Mouse (Mus musculus) heart, postnatal 14 days (tissue): Measurements from ENCODE around the gene Pip4k2a. TPM values are rescaled to one million over a fixed set of nuclear protein-coding genes. Genes with fewer than 3 reads are reported as not detected.

Source experiments
- DNase-seq, 2 experiments: peaks; one replicate each; pipeline ENCODE4 v3.0.0; 2021 to 2022
- intact Hi-C: fragments of 180-260 bp; cut with DNase I; formaldehyde crosslinking; loops from one replicate; pipeline ENCODE4 v1.15.1; 2025
- total RNA-seq, 2 experiments: library from RNA; stranded (reverse); gene quantifications; 2 replicates each; pipeline ENCODE4 v1.2.3; 2021

The Pip4k2a gene
- total RNA-seq, 2 experiments from 2014 or later: 9.0 to 10.3 TPM

DNA sequence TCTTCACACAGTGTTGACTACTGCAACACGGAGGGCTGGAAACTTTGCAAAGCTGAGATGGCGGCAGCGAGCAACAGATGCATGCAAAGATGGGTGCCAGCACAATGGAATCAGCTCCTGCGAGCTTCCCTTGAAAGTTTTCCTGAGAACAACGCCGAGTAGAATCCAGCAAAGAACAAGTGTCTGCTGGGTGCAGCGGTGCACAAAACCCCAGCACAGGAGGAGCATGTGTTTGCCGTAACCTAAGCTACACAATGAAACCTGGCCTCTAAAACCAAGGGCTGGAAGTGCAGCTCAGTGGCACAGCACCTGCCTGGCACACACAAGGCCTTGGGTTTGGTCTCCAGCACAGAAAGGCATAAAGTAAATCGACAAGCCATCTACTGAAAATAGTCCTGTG is 39.9 kb downstream of the Pip4k2a start:
- intact Hi-C loops: no loop called here
- peak in 1 of 2 experiments; percentile 26 for DNase-seq

DNA sequence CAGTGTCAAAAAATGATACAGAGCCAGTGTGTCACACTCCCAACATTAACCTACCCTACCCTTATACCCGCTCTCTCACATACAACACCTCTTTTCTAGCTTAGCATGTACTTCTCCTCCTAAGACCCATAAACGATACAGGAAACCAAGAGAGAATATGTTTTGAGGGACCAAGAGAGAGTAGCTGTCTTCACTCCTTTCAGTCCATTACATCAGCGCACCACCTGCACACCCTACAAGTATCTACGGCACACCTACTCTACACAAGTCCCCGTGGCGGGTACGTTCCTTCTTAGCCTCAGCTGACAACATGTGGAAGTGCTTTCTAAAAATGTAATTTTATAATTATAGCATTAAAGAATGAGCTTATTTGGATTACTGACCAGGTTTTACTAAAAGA is 40.5 kb downstream of the Pip4k2a start:
- intact Hi-C loops: no loop called here
- no peak for DNase-seq

DNA sequence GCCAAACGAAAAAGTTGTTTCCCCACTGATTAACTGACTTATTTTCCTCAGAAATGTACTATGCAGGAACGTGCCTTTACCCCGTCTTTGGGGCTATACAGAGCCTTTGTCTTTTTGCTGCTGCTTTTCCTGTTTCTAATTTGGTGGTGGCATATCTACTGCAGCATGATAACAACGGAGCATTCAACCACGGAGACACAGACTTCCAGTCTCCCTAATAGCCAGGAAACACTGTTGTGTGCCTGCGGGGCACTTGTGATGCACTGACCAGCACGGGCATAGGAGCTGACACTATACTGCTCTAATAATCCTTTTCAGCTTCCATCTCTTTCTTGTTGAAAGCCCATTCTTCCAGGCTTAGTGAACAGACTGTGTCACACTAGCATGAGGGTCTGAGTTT is 41.0 kb downstream of the Pip4k2a start:
- DNase-seq: no peak
- intact Hi-C loops: no loop called here

- intact Hi-C loops: no loop called here
- DNase-seq: no peak
These were observed 41.5 kb downstream of the Pip4k2a start for GRCm38 (mm10) chr2:18956424-18956823.

GRCm38 (mm10) chr2:18955671-18956070 is 42.3 kb downstream of the Pip4k2a start:
- no peak for DNase-seq
- intact Hi-C loops: no loop called here

GRCm38 (mm10) chr2:18955022-18955421 is 42.9 kb downstream of the Pip4k2a start:
- DNase-seq: no peak
- intact Hi-C loops: no loop called here

- intact Hi-C loops: no loop called here
- DNase-seq: no peak
These were observed 43.5 kb downstream of the Pip4k2a start for GRCm38 (mm10) chr2:18954422-18954821.

DNA sequence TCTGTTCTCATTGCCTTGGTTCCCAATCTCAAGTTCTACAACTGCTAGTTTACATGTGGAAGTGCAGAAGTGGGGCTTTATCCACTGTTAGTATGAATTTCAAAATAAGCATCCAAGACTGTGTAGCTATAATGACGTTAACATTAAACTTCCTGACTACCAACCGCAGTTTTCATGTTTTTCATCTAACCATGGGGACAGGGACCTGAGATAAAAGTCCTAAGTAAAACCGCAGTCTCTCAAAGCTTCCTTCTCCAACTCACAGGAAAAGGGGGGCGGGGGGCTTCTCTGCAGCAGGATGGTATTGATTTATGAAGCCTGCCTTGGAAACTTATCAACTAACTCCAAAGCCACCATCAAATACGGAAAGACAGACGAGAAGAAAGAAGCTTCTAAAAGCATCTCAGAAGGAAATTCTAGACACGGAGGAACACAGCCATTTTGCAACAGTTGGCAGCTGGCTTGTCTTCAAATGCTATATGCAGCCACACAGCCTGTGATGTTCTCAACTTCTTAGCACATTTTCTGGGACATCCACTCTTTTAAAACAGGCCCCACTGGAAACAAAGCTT is 45.7 kb downstream of the Pip4k2a start:
- no peak for DNase-seq
- intact Hi-C loops: no loop called here

DNA sequence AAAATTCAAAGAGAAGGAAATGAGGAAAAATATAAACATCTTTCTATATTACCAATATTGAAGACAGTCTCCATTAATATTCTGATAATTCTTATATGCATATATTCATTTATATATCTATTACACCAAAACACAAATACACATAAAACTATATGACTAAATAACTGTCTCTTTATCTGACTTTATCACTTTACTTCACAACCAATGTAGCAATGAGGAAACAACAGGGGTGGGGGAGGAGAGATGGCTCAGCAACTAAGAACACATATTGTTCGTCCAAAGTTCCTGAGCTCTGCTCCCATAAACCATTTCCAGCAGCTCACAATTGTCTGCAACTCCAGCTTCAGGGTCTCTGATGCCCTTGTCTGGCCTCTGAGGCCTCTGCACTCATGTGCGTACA is 47.2 kb downstream of the Pip4k2a start:
- intact Hi-C loops: no loop called here
- no peak for DNase-seq

- intact Hi-C loops: no loop called here
- no peak for DNase-seq
These were observed 49.2 kb downstream of the Pip4k2a start for GRCm38 (mm10) chr2:18948741-18949140.

DNA sequence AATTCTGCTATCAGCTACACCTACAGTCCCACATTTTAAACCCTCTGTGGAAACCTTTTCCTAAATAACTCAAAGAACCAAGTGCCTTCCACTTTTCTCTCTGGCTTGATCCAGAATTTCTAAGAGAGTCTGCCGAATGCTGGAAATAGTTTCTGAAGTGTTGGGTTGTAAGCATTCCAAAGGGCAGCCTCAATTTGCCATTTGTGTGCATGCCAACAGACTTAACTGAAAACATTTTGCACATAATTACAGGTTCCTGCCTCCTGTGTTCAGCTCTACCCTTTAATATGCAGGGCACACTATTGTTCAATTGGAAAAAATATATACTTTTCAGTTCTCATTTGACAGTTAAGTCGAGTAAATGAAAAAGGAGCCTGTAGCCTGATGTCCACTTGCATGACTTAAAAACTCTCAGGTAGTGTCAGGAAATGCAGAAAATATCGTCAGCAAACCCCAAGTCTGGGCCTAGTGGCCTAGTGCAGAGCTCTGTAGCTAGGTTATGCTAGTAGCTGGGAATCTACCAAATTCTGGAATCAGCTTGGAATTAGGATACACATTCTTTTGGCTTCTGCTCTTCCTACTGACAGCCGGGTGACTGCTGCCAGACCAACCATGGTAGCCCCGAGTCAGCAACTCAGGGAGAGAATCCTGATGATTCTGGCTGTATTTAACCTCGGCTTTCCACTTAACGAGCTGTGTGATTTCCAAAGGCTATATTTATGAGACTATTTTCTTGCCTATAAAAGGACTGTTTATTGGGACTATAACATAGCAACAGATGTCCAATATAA is 50.1 kb downstream of the Pip4k2a start:
- intact Hi-C loops: no loop called here
- peak in 1 of 2 experiments; percentile 23 for DNase-seq

DNA sequence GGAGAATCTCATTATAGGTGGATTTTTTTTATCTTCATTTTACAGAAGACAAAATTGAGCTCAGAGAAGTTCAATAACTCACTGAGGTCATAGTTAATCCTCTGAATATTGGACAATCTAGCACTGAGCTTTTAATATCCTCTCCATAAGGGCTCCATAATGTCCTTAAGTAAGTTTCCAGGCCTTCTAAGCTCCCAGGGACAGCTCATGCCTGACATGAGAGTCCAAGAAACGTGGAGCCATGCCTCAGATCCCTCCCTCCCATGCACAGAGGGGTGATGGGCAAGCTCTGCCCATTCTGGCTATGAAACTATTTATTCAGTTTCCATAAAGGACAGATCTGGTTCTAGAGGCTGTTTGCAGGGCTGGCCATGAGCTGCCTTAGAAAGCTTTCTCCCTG is 52.5 kb downstream of the Pip4k2a start:
- intact Hi-C loops: no loop called here
- no peak for DNase-seq

- peak in 1 of 2 experiments; percentile 49 for DNase-seq
- intact Hi-C loops: loop anchor here (5.0 kb wide), 2 partner anchors 47 to 53 kb away; partner anchors contain the start of genes 4930426L09Rik and Pip4k2a
These were observed 54.0 kb downstream of the Pip4k2a start for GRCm38 (mm10) chr2:18943930-18944329.

DNA sequence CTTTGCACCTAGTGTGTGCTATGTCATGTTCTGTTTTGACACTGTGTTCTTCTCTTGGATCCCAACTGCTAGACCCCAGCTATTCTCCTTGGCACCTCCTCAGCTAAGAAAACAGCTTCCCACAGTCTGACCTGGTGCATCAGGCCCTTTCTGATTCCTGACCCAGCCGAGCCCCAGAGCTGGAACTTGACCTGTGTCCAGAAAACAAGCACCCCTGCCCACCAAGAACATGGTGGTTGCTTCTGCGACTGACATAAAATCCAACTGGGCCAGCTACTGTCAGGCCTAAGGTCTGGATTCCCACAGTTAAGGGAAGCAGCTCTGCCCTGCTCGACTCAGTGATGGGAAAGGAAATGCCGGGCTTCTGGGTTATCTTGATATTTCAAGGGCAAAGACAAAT is 54.6 kb downstream of the Pip4k2a start:
- intact Hi-C loops: loop anchor here (5.0 kb wide), 2 partner anchors 46 to 54 kb away; partner anchors contain the start of genes 4930426L09Rik and Pip4k2a

GRCm38 (mm10) chr2:18940693-18941270 is 57.1 kb downstream of the Pip4k2a start:
- DNase-seq: no peak
- intact Hi-C loops: loop anchor here (5.0 kb wide), 2 partner anchors 43 to 57 kb away; partner anchors contain the start of genes 4930426L09Rik and Pip4k2a

More for the DNA sequence above, 54.6 kb downstream of the Pip4k2a start:
- DNase-seq: no peak

DNA sequence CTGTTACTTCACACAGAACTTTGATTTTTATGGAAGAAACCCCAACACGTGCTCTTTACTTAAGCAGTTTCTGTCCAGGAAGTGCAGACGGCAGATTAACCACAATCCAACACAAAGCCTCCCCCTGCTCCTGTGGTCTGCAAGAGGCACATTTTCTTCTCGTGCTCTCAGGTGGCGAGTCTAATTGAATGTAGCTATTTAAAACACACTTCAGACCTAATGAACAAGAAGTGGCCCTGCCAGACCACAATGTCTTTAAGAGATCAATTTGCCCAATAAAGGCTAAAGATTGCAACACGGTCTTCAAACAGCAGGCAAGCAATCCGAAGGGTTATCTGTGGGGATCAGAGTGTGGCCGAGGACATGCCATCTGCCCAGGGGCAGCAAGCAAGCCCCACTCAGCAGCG is 59.0 kb downstream of the Pip4k2a start:
- intact Hi-C loops: no loop called here
- DNase-seq: no peak

DNA sequence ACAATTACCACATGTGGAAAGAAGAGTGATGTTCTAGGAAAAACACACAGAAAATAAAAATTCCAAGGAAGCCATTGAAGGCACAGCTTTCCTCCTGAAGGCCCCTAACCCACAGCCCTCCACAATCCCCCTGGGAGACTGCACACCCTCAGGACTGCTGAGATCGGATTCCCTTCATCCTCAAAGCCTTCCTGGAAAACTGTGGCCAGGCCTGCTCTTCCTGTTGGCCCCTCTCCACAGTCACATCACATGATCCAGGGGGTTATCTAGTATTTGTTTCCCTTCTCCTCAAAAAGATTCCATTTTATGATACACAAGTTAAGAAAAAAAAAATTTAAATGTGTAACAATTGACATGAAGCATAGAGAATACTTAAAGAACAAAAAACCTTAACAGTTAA is 59.7 kb downstream of the Pip4k2a start:
- intact Hi-C loops: no loop called here
- no peak for DNase-seq

DNA sequence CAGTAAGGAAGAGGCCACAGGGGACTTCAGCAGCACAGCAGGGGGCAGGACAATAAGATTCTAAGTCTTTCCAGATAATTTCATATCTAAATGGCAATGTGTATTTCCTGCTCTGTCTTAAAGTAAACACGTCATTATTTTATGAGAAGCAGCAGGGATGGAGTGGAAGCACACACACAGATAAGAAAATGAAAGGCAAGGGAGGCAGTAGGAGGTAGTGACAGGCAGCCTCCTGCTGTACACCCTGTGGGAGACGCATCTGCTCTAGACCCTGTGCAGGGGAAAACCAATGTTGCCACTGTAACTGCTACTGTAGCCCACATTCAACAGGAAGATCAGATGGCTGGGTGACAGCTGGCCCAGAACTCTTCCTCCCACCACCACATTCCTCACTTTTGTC is 60.3 kb downstream of the Pip4k2a start:
- intact Hi-C loops: no loop called here
- DNase-seq: no peak

- DNase-seq: no peak
- intact Hi-C loops: no loop called here
These were observed 61.5 kb downstream of the Pip4k2a start for GRCm38 (mm10) chr2:18936446-18936845.

DNA sequence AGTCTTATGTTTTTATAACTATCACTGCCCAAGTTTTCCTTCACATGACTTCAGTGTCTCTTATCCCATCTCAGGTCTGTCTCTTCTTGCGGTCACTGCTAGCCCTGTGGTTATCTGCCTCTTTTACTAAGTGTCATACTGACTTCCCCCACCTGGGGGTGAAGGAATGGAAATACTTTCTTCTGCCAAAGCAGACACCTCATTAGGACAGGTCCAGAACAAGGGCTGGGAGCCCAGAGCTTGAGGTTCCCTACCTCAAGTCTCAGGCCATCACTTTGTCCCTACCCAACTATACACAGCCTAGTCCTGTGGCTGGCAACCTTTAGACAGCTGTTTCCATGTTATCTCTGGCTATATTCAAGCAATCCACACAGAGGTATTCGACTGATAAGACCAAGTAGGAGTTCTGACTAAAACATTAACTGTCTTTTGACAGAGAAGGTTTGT is 62.3 kb downstream of the Pip4k2a start:
- DNase-seq: no peak
- intact Hi-C loops: no loop called here

DNA sequence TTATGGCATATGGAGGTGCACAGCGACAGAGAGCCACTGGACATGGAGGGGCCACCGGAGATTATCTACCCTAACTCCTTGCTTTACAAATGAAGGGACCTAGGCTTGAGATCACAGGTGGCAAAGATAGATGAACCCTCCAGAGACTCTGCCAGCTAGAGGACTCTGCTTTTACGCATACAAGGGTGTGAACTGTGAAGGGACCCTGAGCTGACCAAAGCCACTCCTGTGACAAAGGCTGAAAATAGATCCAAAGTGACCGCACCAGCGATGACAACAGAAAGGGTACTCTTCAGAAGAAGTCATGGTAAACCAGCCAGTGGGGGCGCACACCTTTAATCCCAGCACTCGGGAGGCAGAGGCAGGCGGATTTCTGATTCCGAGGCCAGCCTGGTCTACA is 63.8 kb downstream of the Pip4k2a start:
- intact Hi-C loops: no loop called here
- DNase-seq: no peak

DNA sequence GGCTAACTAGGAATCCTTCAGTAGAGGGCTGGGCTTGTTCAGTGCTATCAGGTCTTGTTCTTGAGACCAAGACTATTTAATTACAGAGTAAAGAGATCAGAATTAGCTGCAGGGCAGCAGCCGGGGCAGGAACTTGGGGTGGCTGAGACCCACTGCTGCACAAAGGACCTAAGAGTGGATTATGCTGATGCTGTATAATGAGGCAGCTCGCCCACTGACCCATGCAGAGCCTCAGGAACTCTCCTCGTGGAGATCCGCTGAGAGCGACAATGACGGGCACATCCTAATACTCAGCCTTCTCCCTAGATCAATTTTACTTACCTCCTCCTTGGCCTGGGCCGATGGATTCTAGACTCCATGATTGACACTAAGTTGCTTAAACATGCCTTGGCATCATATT is 64.5 kb downstream of the Pip4k2a start:
- DNase-seq: no peak
- intact Hi-C loops: no loop called here
